In the genomic region with DNA sequence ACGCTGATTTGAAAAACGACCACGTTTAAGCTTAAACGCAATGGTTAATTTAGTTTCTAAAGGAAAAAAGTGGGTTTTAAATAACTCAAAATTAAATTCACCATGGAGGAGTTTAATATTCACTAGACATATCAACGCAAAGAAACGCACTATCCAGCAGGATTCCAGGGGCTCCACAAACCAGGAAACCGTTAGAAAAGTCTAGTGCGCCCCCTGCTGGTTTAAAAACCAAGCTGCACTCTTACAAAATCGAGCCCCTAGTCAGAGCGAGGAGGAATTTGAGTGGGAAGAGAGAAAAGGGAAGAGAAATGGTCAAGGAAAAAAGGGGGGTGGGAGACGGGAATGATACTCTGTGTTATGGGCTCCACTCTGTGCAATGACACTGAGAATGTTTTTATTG, we compare ENCODE assay signal across 8 mouse cellular contexts. TPM values are rescaled to one million over a fixed set of nuclear protein-coding genes. Genes with fewer than 3 reads are reported as not detected.
DNase-seq lines count a peak whose midpoint lies in the region; ATAC-seq lines count a peak whose summit lies in the region.

No protein-coding gene starts in this region.

- H3K36me3 ChIP-seq in hindbrain, embryonic 15.5 days = peaks cover under 1% of the 10 kb centered on the region; the same call in 1 of the 2 replicates
- H3K36me3 ChIP-seq in lung, embryonic 15.5 days = peaks cover 16% of the 10 kb centered on the region; the same call in 1 of the 2 replicates

- peaks cover 22% of the 10 kb centered on the region for H3K4me1 ChIP-seq in hindbrain, embryonic 15.5 days (replicated peaks)
- peaks cover 6% of the 10 kb centered on the region for H3K4me1 ChIP-seq in lung, embryonic 15.5 days

- no peak overlapping the region for H3K9ac ChIP-seq in hindbrain, embryonic 15.5 days
- no peak overlapping the region for H3K9ac ChIP-seq in lung, embryonic 15.5 days

- no peak overlapping the region for H3K27ac ChIP-seq in hindbrain, embryonic 15.5 days (replicated peaks)
- H3K27ac ChIP-seq in lung, embryonic 15.5 days = no peak overlapping the region

- H3K4me2 ChIP-seq in hindbrain, embryonic 15.5 days = peak overlapping the region; percentile 39
- peak overlapping the region; percentile 37; the same call in 1 of the 2 replicates for H3K4me2 ChIP-seq in lung, embryonic 15.5 days

- ATAC-seq in erythroblast, adult 5-6 weeks (replicated peaks; ENCODE audit: low FRiP score, poor library complexity, severe bottlenecking) = peak; percentile 65
- ATAC-seq in hindbrain, embryonic 15.5 days (ENCODE audit: low FRiP score, low read depth) = peak; percentile 15; the same call in 1 of the 2 replicates
- ATAC-seq in lung, embryonic 15.5 days (ENCODE audit: borderline replicate concordance, extremely low read depth, low FRiP score, low TSS enrichment) = peak; percentile 36; the same call in 1 of the 2 replicates

- WGBS in hindbrain, embryonic 15.5 days = 21% methylated on average over 11 of the region's 11 CpGs
- WGBS in lung, embryonic 15.5 days = 22% methylated on average over 11 of the region's 11 CpGs

- H3K4me3 ChIP-seq in hindbrain, embryonic 15.5 days = no peak overlapping the region
- no peak overlapping the region for H3K4me3 ChIP-seq in lung, embryonic 15.5 days

- peak; percentile 62 for DNase-seq in adrenal gland, postnatal 10 days
- no peak for DNase-seq in adrenal gland, adult 8-10 months
- peak; percentile 45 for DNase-seq in right cerebral cortex, postnatal 14 days
- DNase-seq in right cerebral cortex, postnatal 25 days = no peak
- peak; percentile 75 for DNase-seq in retina, embryonic 14.5 days (ENCODE audit: low spot score)

- H3K27me3 ChIP-seq in hindbrain, embryonic 15.5 days = no peaks in the 10 kb centered on the region
- H3K27me3 ChIP-seq in lung, embryonic 15.5 days = no peaks in the 10 kb centered on the region

- H3K9me3 ChIP-seq in hindbrain, embryonic 15.5 days = no peaks in the 10 kb centered on the region
- no peaks in the 10 kb centered on the region for H3K9me3 ChIP-seq in lung, embryonic 15.5 days

RNA-seq across cellular contexts. Expression of a gene that starts 14.0 kb away (rescaled TPM):
- 10 to 100 TPM; 15.0 to 43.0 TPM for total RNA-seq in adrenal gland, postnatal 10 days (2021)
- total RNA-seq in adrenal gland, adult 8-10 months (2022) = 1 to 10 TPM in 3 of 4 experiments, under 1 TPM in 1; 0.68 to 3.5 (median 1.6) TPM
- total RNA-seq in erythroblast, adult 5-6 weeks (2015; ENCODE audit: low replicate concordance) = not detected in 2 replicates
- total RNA-seq in erythroblast, adult 5-6 weeks (2017; ENCODE audit: low replicate concordance) = not detected in 2 replicates
- 0.31 TPM in 1 of 2 replicates, not detected in the other for polyA plus RNA-seq in hindbrain, embryonic 15.5 days (2015; fragmentation: Nextera tagmentation; extraction: Ambion mirVana)
- 0.11 and 0.23 TPM in 2 replicates for polyA plus RNA-seq in lung, embryonic 15.5 days (2015; fragmentation: Nextera tagmentation; extraction: Ambion mirVana)

RNA-seq across cellular contexts. Expression of a gene that starts 21.2 kb away (rescaled TPM):
- 100 to 1,000 TPM; 315 to 378 TPM for total RNA-seq in adrenal gland, postnatal 10 days (2021)
- 100 to 1,000 TPM; 349 to 519 (median 450) TPM for total RNA-seq in adrenal gland, adult 8-10 months (2022)
- total RNA-seq in erythroblast, adult 5-6 weeks (2015; ENCODE audit: low replicate concordance) = 31.6 and 35.5 TPM in 2 replicates
- 24.7 and 25.2 TPM in 2 replicates for total RNA-seq in erythroblast, adult 5-6 weeks (2017; ENCODE audit: low replicate concordance)
- 114 and 130 TPM in 2 replicates for polyA plus RNA-seq in hindbrain, embryonic 15.5 days (2015; fragmentation: Nextera tagmentation; extraction: Ambion mirVana)
- polyA plus RNA-seq in lung, embryonic 15.5 days (2015; fragmentation: Nextera tagmentation; extraction: Ambion mirVana) = 150 and 160 TPM in 2 replicates

RNA-seq across cellular contexts. Expression of a gene that starts 57.9 kb away (rescaled TPM):
- 10 to 100 TPM; 41.7 to 43.4 TPM for total RNA-seq in adrenal gland, postnatal 10 days (2021)
- total RNA-seq in adrenal gland, adult 8-10 months (2022) = 10 to 100 TPM; 30.1 to 57.1 (median 41.9) TPM
- not detected in 2 replicates for total RNA-seq in erythroblast, adult 5-6 weeks (2015; ENCODE audit: low replicate concordance)
- not detected in 2 replicates for total RNA-seq in erythroblast, adult 5-6 weeks (2017; ENCODE audit: low replicate concordance)
- polyA plus RNA-seq in hindbrain, embryonic 15.5 days (2015; fragmentation: Nextera tagmentation; extraction: Ambion mirVana) = 0.99 and 1.2 TPM in 2 replicates
- 2.7 TPM in 2 replicates for polyA plus RNA-seq in lung, embryonic 15.5 days (2015; fragmentation: Nextera tagmentation; extraction: Ambion mirVana)

Comparison
In these comparisons a context has a peak if more than half of its experiments do, and no peak if none do; other contexts are left out.
1. DNase-seq: peak in adrenal gland, postnatal 10 days (single experiment), right cerebral cortex, postnatal 14 days (single experiment) and retina, embryonic 14.5 days (single experiment); none in adrenal gland, adult 8-10 months (single experiment) and right cerebral cortex, postnatal 25 days (single experiment).
2. ATAC-seq: peak in every context shown above with its lines; median percentile 65 in erythroblast, adult 5-6 weeks; 36 in lung, embryonic 15.5 days; 15 in hindbrain, embryonic 15.5 days.
3. RNA of a gene that starts 21.2 kb away (total RNA-seq): 349 to 519 TPM in adrenal gland, adult 8-10 months and 315 to 378 TPM in adrenal gland, postnatal 10 days; 24.7 to 35.5 TPM in erythroblast, adult 5-6 weeks; every median in the first group is over 4 times any median in the second.
4. RNA of a gene that starts 57.9 kb away (total RNA-seq): 30.1 to 57.1 TPM in adrenal gland, adult 8-10 months and 41.7 to 43.4 TPM in adrenal gland, postnatal 10 days; not detected in erythroblast, adult 5-6 weeks; every median in the first group is over 10 times any median in the second.